Mouse (Mus musculus) urinary bladder, postnatal 36 days (tissue): Measurements from ENCODE around the gene St7l.

ENCODE experiments used
- DNase-seq, 2 experiments: peaks; one replicate each; pipeline ENCODE4 v3.0.0; 2022; ENCODE audit warnings: low spot score in 2 of 2, mixed read lengths in 1 of 2

Gene St7l

DNA sequence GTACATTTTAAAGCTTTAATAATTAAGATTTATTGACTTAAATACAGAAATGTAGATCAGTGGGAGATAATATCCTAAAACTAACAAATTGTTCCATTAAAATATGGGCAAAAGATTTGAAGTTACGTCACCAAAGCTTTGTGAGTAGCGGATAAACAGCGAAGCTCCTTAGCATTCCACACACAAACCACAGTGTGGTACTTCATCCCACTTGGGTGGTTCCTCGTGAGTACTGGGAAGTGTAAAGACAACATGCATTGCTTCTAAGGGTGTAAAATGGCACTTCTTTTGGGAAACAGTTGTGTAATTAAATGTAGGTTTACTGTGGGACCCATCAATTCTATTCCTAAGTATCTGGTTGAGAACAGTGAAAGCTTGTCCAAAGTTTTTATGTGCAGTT is 37.3 kb downstream of the St7l start:
- no peak for DNase-seq

DNA sequence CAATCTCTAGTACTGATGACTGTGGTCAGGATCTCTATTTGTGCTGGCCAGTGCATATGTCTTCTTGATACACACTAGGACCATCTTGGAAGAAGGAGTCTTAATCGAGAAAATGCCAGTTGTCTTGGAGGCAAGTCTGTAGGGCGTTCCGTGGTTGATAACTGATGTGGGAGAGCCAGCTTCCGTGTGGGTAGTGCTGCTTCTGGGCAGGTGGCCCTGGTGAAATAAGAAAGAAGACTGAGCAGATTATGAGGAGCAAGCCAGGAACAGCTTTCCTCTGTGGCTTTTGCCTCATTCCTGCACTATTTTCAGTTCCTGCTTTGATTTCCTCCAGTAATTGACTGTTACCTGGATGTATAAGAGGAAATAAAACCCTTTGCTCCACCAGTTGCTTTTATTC is 41.6 kb downstream of the St7l start:
- DNase-seq: no peak

DNA sequence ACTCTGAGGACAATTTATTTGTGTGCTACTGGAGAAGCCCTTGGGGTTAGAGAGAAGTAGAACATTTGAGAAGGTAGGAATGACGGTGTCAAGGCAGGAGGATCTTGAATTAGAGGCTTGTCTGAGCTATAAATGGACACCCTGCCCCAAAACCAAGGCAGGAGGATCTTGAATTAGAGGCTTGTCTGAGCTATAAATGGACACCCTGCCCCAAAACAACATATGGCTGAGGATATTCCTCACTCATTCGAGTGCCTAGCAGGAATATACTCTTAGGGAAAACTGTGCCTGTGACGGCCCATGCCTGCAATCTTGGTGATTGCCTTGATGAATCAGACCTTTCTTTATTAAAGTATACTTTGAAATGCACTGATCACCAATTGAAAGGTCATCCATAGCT is 42.2 kb downstream of the St7l start:
- DNase-seq: no peak

DNA sequence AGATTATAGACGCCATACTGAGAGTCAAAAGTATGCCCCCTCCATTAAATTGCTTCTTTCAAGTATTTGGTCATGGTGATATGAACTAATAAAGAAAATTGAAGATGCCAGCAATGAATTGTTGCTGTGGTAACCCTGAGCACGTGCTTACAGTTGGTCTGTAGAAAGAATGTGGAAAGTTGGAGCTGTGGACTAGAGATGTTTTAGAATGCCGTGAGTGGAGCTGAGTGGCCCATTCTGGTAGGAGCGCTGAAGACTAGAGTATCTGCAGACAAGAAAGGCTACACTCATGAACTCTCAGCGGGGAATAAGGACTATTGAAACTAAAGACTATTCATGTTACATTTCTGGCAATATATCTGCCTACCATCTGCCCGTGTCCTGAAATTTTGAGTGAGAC is 45.4 kb downstream of the St7l start:
- no peak for DNase-seq

DNA sequence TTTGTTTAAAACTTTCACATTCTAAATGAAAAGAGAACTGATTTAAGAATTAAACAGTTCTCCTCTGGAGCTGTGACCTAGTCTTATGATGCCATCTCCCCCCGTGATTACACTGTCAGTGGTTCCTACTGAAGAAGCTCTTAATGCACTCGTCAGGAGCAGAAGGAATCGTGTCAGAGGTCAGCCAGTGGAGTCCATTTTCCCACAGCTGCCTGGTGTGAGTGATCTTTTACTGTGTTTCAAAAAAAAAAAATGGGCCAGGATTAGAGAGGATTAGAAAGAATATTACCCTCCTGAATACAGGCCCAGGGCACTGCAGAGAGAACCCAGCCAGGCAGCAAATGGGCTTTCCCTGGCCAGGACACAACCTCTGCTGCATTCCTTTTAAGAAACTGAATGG is 51.2 kb downstream of the St7l start:
- no peak for DNase-seq

DNA sequence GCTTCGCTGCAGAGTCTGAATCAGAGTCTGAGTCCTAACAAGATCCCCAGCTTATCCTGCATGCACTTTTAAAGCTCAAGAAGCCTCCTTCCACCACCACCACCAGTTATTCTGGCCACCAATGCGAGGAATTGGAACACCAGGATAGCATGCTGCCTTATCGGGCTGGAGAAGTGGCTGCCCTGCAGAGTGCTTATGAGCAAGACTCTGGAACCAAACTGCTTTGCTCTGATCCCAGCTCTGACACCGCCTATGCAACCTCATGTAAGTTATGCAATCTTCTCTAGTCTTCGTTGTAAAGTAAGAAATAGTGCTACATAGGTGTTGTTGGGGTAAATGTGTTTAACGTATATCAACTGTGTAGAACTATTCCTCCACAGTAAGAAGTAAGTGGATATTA is 65.6 kb downstream of the St7l start:
- no peak for DNase-seq

DNA sequence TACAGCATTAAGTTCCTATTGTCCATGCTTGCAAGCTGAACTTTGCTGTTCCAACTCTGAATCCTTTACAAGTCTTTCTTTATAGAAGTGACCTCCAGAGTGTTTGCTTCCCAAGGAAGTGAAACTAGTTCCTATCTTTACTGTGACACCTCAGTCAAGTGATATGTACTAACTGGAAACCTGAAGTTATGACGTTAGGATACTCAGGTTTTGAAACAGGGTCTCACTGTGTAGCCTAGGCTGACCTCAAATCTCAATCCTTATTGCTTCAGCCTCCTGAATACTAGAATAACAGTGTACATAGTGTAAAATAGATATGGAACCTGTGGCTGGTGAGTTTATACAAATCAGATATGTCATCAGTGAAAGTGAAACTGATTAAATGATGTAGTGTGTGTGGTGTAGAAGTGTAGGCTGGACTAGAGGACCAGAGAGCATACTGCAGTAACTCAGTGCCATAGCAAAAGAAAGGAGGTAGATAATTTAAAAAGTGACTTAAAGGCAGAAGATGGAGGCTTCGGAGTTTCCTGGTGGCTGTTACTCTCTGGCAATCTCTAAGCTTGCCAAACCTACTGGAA is 74.0 kb downstream of the St7l start:
- no peak for DNase-seq

DNA sequence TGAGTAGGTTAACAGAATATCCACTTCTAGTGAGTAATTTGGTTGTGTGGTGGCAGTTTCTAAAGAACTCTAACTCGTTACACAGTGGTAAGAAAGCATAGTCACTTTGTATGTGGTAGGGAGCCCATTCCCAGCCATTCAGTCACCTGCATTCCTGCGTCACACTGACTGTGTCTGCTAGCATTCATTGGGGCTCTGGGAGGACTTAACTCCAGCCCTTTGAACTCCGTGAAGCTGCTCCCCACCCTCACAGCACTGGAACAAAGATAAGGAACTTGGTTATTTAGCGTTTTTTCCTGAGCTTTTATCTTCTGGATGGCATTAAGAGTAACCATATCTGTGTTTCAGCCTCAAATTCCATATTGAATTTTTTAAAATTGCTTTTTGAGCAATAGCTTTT is 74.5 kb downstream of the St7l start:
- no peak for DNase-seq

DNA sequence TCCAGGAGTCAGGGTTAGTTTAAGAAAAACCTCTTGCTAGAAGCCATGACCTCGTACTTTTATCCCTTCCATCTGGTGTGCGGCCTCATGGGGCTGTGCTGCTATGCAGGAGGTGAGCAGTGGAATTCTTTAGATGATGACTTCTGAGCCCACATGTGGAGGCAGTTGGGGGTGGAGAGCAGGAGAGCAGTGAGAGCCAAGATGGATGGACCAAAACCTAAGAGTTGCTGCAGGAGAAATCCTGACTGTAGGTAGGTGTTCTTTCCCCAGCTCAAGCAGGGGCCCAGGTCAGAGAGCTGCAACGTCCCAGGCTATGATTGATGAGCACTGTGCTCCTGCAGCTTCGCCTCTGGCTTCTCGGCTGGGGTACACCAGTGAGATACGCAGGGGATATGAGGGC is 76.9 kb downstream of the St7l start:
- no peak for DNase-seq

DNA sequence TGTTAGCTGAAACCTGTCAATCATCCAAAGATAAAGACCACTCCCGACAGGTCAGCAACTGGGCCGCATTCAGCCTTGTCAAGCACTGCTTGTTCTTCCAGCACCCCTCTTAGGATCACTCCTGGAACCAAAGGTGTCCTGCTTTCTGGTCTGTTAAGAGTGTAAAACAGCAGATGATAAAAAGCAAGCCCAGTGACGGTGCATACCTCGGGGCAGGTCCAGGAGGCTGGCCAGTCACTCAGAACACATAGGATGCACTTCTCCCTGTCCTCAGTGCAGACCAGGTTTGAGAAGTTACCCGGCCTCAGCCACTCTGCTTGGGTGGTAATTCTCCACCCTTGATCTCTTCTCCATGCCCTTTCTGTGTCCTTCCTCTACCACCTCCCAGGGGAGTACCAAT is 78.9 kb downstream of the St7l start:
- no peak for DNase-seq

DNA sequence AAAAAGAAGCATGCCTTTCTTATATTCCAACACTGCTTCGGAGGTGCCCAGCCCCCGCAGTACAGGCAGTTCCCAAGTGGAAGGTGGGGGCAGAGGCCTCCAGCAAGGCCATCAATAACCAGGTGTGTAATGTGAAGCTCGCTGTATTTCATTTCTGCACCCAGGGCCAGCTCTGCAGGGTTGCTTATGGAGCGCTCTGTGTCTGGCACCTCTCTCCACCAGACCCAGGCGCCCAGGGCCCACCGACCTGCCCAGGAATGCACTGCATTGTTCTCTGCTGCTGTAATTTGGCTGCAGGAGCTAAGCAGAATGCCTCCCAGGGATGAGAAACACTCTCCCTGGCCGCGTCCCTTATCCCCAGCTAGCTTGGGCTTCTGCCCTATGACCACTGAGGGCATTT is 79.5 kb downstream of the St7l start:
- no peak for DNase-seq

DNA sequence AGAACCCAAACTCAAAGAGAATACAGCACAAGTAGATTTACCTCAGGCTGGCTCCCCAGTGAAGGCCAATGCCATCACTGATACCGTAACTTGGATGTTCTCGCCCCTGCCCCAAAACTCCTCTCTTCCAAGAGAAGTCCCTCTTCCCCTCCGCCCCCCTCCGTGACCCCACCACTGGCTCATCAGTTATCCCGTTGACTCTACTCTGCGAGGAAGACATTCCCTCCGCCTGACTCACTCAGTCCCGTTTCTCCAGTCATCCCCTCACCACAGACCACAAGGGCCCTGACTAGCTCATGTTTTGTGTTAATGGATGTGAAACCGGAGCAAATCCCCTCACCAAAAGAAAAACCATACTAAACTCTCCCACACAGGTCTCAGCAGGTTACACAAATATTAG is 81.1 kb downstream of the St7l start:
- DNase-seq: no peak

DNA sequence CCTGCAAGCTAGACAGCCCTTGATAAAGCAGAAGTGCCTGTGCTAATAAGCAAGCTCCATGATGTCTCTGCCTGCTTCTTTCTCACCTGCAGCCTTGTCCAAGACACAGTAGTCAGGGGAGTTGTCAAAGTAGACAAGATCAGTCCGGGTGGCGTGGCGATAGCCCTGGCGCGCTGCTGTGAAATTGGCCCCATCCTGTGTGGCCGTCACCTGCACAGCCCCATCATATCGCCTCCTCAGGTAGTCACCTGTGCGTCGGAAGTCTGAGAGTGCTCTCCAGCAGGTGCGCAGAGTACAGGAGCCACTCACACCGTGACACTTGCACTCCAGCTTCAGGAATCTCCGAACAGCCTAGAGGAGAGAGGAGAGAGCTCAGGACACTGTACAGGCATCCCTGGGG is 87.1 kb downstream of the St7l start:
- no peak for DNase-seq

DNA sequence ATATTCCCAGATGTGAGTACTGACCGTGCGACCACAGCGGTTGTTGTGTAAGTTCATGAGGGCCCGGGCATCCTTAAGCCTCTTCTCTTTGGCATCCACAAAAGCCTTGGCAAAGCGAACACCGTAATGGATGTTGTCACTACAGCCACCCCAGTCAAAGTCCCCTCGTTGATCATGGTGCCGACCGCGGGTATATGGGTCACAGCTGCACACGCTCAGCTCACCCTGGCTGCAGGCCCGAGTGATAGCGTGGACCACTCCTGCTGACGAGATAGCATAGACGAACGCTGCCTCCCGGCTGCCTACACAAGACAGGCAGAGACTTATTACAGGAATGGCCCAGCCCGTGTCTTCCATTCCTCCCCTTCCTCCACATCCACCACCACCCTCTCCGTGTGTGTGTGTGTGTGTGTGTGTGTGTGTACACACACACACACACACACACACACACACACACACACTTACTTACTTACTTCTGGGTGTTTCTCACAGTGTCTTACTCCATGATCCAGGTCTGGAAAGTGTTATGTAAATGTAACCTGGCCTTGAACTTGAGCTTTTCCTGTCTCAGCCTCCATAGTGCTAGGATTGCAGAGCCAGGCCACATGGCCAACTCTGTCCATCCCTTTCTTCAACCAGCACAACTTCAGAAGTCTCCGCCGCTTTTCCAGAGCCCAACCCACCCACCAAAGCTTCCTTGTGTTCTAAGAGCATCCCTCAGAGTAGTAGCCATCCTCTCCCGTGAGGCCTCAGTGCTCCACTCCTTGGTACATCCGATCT is 89.3 kb downstream of the St7l start:
- no peak for DNase-seq

DNA sequence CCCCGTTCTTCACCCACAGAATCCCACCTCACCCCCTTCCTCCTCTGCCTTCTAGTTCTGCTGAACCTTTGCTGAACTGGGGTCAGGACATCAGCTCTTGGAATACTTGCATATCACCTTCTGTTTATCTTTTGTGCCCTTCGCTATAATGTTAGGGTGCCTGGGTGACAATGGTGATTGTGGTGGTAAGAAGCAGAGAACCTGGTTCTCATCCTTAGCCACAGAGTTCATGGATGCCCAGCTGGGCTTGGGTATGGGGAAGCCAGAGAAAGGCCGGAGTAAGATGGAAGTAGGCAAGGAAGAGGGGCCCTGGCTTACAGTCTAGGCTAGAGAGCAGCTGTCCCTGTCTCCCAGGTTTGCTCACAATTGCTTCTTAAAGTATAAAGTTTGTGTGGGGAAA is 90.3 kb downstream of the St7l start:
- DNase-seq: no peak

DNA sequence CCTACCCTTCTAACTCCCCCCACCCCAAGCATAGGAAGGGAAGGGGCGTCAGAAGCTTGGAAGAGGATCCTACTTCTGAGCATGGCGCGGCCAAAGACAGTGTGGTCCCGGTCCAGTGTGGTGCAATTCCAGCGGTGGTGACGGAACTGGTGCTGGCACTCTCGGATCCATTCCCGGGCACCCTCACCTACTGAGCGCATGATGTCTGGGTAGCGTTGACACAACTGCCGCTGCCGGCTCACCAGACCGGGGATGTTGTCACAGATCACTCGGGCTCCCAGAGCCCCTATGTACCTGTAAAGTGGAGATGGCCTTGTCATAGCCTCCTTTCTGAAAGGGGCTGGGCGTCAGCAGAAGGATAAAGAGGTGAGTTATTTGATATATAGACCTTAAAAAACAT is 90.7 kb downstream of the St7l start:
- no peak for DNase-seq

DNA sequence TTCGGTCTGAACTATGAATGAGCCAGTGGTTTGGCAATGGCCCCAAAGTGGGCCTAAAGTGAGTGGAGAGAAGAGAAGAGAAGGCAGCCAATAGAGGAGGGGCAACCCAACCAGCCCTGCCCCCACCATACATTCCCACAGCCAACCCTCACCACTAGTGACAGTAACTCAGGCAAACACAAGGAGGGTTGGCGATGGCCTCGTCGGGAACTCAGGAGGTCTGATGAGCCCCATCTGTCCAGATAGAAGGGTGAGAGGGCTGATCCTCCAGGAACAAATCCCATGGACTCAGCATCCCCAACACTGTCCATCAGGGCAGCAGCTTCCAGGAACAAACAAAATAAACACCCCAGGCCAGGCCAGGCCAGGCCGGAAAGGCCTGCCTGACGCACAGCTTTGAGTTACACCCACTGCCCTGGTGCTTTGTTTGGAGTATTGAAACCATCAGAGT is 92.4 kb downstream of the St7l start:
- DNase-seq: no peak

DNA sequence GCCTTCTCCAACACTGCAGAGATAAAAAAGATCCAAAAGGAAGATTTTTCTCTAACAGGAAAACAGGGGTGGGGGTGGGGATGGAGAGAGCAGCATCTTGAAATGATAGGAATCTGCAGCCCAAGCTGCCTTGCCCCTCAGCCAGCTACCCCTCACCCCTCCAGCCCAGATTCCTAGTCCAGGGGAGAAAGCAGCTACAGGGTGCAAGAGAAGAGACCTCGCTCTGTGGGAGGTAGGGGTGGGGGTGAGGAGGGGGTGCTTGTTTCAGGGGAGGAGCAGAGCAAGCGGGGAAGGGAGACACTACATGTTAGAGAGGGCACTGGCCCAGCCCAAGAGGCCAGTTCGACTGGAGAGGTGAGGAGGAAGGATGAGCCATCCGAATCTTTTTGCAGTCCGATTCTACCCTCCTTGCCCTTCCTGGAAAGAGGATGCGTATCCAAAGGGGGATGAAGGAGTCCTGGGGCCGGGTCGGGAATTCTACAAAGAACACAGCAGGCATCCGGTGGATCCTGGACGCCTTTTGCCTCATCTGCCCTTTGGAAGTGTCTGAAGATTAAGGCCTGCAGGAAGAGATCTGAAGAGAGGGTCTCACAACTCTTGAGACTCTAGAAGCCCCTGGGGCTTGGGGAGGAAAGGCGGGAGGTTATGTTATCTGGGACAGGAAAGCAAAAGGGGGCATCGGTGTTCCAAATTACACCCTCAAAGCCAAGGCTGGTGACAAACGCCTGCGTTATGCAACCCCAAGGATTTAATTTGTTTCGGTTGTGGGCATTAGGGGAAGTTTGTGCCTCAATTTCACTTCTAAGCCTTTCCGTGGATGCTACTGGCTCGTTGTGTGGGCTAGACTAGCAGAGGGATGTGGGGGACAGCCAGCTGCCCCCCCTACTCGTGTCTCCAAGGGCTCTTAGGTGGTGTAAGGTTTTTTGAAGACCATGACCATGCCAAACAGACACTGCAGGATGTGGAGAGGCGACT is 96.5 kb downstream of the St7l start:
- no peak for DNase-seq

DNA sequence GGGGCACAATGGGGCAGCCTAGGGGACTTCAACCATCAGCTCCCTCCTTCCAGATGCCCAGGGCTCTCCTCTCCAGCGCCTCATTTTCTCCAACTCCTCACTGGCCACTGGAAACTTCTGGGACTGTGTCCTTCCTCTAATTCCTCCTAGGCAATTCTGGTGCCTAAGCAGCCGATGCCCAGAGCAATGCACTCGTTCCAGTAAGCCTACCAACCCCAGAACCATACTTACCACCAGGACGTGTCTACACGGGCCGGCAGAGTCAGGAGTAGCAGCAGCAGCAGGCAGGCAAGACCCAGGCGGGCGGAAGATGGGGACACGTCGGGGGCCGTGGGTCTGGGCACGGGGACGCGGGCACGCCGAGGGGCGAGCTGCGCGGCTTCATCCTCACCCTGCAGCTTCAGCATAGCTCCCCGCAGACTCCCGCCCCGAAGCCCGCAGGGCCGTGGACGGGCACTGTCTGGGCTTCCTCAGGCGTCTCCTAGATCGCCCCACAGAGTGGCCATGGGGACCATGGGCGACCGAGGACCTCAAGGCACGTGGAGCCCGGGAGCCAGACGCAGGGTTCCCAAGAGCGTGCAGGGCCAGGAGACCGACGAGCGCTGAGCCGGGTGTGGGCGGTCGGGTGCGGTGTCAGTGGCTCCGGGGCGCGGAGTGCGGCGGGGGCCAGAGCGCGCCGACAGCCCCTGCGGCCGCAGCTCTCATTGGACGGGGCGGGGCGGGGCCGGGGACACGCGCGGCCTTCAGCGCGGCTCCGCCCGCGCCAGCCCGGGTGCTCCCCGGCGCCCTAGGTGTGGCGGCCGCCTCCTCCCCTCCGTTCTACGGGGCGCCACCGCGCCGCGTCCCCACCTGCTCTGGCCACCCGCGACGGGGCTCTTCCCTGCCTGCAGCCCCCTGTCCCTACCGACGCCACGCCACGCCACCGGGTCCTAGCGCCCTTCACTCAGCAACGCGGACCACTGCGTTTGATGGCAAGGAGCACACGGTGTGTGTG is 97.6 kb downstream of the St7l start, which contains the start of gene Wnt2b:
Gene Wnt2b, minus strand, starts transcription at position 856 of the 994 bp plus-strand sequence.
- DNase-seq: no peak

DNA sequence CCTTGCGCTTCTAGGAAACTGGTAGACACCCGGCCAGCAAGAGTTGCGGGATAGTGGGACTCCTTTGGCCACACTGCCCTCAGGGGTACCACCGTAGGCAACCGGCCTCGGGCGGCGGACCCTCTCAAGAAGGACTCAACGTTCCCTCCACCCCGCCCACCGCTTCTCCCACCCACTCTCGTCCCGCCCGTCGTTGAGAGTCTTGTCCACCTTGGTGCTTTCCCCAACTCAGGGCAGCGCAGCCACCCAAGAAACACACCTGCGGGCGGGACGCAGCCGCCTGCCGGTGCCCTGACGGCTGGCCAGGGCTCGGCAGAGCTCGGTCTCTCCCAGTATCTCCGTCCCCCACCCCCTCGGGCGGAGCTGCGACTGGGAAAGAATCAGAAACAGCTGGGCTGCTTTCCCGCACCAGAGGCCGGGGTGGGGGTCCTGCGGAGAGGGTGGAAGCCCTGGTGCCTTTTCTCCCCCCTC is 98.4 kb downstream of the St7l start:
- DNase-seq: no peak

DNA sequence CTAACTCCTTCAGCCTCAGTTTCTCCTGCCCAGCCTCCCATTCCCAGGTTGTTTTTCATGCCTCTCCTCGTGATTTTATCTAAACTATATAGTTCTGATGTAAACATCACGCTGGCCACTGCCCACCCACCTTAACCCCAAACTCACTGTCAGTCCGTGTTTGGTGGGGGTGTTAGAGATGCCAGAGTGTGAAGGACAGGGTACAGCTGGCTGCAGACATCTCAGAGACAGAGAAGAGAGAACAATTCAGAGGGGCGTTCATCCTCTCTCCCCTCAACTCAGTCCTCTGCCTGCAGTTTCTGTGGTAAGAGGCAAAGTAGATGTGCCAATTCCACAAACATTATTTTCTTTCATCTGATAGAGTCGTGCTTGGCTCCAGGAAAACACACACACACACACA is 99.1 kb downstream of the St7l start:
- no peak for DNase-seq
